Mouse (Mus musculus) testis, adult 2 months (tissue): ENCODE measurements at regions not wholly inside any gene's neighbourhood (a gene's known extent, or its start where the extent isn't known, plus 50 kb on each side); places are given as distances from the start of the nearest gene placed in this dataset.

Experiments
- CTCF ChIP-seq: fragments of 200-500 bp; IDR thresholded peaks from 2 replicates; pipeline ENCODE4 v1.5.1; 2012; ENCODE audit warnings: low read depth, mild to moderate bottlenecking, inconsistent platforms, low read length, moderate library complexity; ENCODE audit not compliant: control insufficient read depth, insufficient read depth, insufficient replicate concordance
- POLR2A ChIP-seq: fragments of 200-500 bp; IDR thresholded peaks from 2 replicates; pipeline ENCODE4 v1.6.1; 2012; ENCODE audit warnings: low read depth, mild to moderate bottlenecking, inconsistent platforms, low read length, moderate library complexity; ENCODE audit not compliant: control insufficient read depth

- TF ChIP-seq POLR2A (no peak), CTCF (no peak)
Measured at GRCm38 (mm10) chr14:120678533-120678932, 200.3 kb downstream of the Rap2a start.
